Mouse (Mus musculus): ENCODE measurements at regions not wholly inside any gene's neighbourhood (a gene's known extent, or its start where the extent isn't known, plus 50 kb on each side); places are given as distances from the start of the nearest gene placed in this dataset.
"Not testable (repeated sequence)": the region's sequence is repeated elsewhere in the genome, so short reads cannot be mapped to it uniquely, and the experiment has no call there.

DNA sequence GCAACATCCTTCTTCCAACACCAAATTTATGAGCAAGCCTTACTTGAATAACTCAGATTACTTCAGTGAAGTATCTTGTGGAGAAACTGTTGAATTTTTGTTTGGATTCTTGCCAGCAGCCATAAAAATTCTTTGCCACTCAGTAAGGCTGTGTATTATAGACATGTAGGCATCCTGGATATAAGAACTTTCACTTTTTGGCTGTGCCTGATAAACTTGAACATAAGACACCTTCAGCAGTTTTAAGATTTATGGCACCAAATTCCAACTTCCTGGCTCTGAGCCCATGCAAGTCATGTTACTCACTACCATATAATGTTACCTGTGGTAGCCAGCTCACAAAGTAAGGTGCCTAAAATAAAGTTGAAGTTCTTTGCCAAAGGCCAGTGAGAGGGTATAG is 159.3 kb downstream of the Wdr11 start:
- no peaks in the 10 kb centered on the region for H3K27me3 ChIP-seq
- ATAC-seq (ENCODE audit: low read depth), result no peak
- no peak overlapping the region for H3K4me3 ChIP-seq (replicated peaks)
- H3K27ac ChIP-seq, result no peak overlapping the region
- DNase-seq, result no peak
- H3K4me1 ChIP-seq (replicated peaks), result no peaks in the 10 kb centered on the region
- H3K36me3 ChIP-seq, result no peaks in the 10 kb centered on the region
- no peak overlapping the region for H3K4me2 ChIP-seq
- H3K9me3 ChIP-seq (replicated peaks), result no peaks in the 10 kb centered on the region
- no peak overlapping the region for H3K9ac ChIP-seq

DNA sequence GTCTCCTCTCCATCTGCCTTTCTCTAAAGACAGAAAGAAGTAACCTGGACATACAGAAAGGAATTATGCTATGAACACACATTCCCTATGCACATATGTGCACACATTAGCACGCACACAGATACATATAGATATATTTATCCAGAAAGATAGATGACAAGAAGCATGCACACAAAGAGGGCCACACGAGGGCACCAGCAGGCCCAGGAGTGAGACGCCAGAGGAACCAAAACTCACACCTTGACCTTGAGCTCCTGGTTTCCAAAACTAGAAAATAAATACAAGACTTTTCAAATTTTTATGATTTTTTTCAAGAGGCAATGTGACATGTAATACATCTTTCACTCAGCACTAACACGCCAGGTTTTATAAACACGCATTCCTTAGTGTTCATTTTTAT is 163.1 kb downstream of the Wdr11 start:
- DNase-seq (no peak), ATAC-seq (ENCODE audit: low read depth) (no peak)
- Histone ChIP-seq H3K4me2 (no peak overlapping the region), H3K9ac (no peak overlapping the region), H3K27ac (no peak overlapping the region), H3K9me3 (replicated peaks) (no peaks in the 10 kb centered on the region; the same call in 1 of the 2 replicates), H3K4me1 (replicated peaks) (0 out of 2 replicates have a peak, but pooled peaks cover 3% of the 10 kb centered on the region), H3K27me3 (no peaks in the 10 kb centered on the region), H3K36me3 (no peaks in the 10 kb centered on the region), H3K4me3 (replicated peaks) (no peak overlapping the region)
- 55% methylated on average over 5 of the region's 5 CpGs for WGBS (ENCODE audit: insufficient replicate concordance)

DNA sequence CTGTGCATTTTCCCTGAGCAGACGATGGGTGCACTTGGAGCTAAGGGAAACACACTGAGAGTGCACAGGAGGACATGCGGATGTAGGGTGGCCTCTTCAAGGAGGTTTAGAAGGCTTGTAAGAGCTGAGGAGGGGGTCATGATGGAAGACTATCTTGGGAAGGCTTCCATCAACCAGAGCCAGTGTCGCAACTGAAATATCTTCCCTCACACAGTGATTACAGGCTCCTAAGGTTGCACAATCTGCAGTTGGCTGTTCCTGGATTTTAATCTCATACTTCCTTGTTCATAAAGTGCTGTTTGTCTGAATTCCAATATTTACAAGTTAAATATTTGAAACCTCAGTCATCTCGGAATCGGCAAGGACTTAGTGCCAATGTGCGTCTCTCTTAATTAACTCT is 164.5 kb downstream of the Wdr11 start:
- no peaks in the 10 kb centered on the region for H3K27me3 ChIP-seq
- peaks cover 3% of the 10 kb centered on the region; the same call in 1 of the 2 replicates for H3K4me1 ChIP-seq (replicated peaks)
- no peak overlapping the region for H3K27ac ChIP-seq
- H3K4me2 ChIP-seq, result no peak overlapping the region
- ATAC-seq (ENCODE audit: low read depth), result no peak
- H3K4me3 ChIP-seq (replicated peaks), result no peak overlapping the region
- no peak for DNase-seq
- H3K36me3 ChIP-seq, result no peaks in the 10 kb centered on the region
- H3K9ac ChIP-seq, result no peak overlapping the region
- WGBS (ENCODE audit: insufficient replicate concordance), result 69% methylated on average over 6 of the region's 6 CpGs
- H3K9me3 ChIP-seq (replicated peaks), result no peaks in the 10 kb centered on the region; the same call in 1 of the 2 replicates

DNA sequence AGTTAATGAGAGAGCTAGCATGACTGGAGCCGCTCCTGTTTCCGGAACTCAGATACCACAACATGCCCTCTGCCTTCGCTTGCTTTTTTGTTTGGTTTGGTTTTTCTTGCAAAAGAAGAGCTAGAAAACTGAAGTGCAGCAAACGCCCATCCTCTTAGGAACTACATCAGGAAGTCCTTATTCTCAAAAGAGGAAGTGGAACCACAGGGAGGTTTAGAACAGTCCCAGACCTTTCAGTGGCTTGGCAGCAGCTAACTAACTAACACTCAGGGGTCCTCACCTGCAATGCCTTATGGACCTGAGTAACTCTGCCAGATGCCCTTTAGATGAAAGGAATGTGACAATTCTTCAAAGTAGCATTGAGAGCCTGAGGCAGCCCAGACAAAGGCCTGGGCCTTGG is 168.2 kb downstream of the Wdr11 start:
- no peaks in the 10 kb centered on the region for H3K36me3 ChIP-seq
- WGBS (ENCODE audit: insufficient replicate concordance), result 20% methylated on average over 4 of the region's 4 CpGs
- no peak overlapping the region for H3K9ac ChIP-seq
- peak overlapping the region; percentile 61 for H3K27ac ChIP-seq
- H3K4me2 ChIP-seq, result no peak overlapping the region
- H3K4me1 ChIP-seq (replicated peaks), result peaks cover 3% of the 10 kb centered on the region; the same call in 1 of the 2 replicates
- DNase-seq (no peak), ATAC-seq (ENCODE audit: low read depth) (no peak)
- no peaks in the 10 kb centered on the region for H3K27me3 ChIP-seq
- no peaks in the 10 kb centered on the region; the same call in 1 of the 2 replicates for H3K9me3 ChIP-seq (replicated peaks)
- H3K4me3 ChIP-seq (replicated peaks), result no peak overlapping the region

DNA sequence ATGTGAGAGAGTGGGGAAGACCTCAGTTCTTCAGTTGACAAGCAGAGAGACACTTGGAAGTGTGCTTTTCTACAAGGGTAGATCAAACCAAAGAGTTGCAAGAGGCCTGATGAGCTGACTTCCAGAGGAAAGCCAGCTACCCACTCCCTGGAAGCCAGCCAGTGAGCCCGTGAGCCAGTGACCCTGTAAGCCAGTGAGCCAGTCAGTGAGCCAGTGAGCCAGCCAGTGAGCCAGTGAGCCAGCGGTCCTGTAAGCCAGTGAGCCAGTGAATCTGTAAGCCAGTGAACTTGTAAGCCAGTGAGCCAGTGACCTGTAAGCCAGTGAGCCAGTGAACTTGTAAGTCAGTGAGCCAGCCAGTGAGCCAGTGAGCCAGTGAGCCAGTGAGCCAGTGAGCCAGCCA is 168.7 kb downstream of the Wdr11 start:
- peak overlapping the region; percentile 61 for H3K27ac ChIP-seq
- no peak for ATAC-seq (ENCODE audit: low read depth)
- no peak overlapping the region for H3K4me3 ChIP-seq (replicated peaks)
- H3K9ac ChIP-seq, result no peak overlapping the region
- peaks cover 3% of the 10 kb centered on the region; the same call in 1 of the 2 replicates for H3K4me1 ChIP-seq (replicated peaks)
- no peak overlapping the region for H3K4me2 ChIP-seq
- 63% methylated on average over 2 of the region's 2 CpGs for WGBS (ENCODE audit: insufficient replicate concordance)
- no peaks in the 10 kb centered on the region; the same call in 1 of the 2 replicates for H3K9me3 ChIP-seq (replicated peaks)
- no peaks in the 10 kb centered on the region for H3K27me3 ChIP-seq
- no peaks in the 10 kb centered on the region for H3K36me3 ChIP-seq
- DNase-seq, result no peak

DNA sequence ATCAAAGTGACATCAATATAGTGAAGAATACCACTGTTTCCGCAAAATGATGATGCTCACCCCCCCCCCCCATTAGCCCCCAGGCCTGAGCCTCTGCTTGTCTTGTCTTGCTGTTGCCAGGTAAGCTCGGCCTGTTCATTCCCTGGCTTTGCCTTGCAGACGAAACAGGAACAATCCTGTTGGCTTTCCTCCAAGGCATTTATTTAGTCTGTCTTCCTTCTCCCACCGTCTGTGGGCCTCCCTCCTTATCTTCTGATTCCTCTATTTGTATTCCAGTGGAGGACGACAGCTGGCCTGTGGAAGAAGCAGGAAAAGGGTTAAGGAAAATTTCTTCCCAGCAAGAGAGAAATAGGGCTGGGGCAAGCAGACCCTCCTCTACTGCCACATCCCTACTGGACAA is 172.1 kb downstream of the Wdr11 start:
- no peak overlapping the region for H3K27ac ChIP-seq
- H3K27me3 ChIP-seq, result no peaks in the 10 kb centered on the region
- ATAC-seq (ENCODE audit: low read depth) (no peak), DNase-seq (no peak)
- 36% methylated on average over 5 of the region's 5 CpGs for WGBS (ENCODE audit: insufficient replicate concordance)
- H3K4me2 ChIP-seq, result no peak overlapping the region
- no peaks in the 10 kb centered on the region for H3K9me3 ChIP-seq (replicated peaks)
- no peak overlapping the region for H3K9ac ChIP-seq
- H3K4me3 ChIP-seq (replicated peaks), result no peak overlapping the region
- no peaks in the 10 kb centered on the region for H3K36me3 ChIP-seq
- peaks cover 3% of the 10 kb centered on the region; the same call in 1 of the 2 replicates for H3K4me1 ChIP-seq (replicated peaks)

DNA sequence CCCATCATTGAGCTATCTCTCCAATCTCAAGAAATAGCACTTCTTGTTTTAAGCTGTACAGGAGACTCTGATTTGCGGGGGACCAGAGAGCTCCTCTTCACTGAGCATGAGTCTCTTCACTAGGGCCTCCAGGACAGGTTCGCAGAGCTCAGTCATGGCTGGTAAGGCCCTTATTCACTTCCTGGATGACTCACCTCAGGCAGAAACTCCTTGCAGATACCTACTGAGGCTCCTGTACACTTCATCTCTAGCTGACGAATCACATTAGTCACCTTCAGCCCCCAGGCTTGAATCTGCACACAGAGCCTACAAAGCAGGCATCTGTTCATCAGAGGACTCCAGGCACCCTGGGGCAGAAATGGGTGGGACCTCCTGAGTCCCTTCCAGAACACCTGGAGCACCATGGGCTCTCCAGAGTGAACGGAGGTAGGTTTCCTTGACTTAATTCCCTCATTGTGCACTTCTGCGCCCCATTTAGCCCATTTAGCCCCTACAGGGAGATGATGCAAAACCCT is 172.8 kb downstream of the Wdr11 start:
- Histone ChIP-seq H3K27ac (no peak overlapping the region), H3K36me3 (no peaks in the 10 kb centered on the region), H3K4me1 (replicated peaks) (no peaks in the 10 kb centered on the region; the same call in 1 of the 2 replicates), H3K9me3 (replicated peaks) (no peaks in the 10 kb centered on the region), H3K4me3 (replicated peaks) (no peak overlapping the region), H3K9ac (no peak overlapping the region), H3K27me3 (no peaks in the 10 kb centered on the region), H3K4me2 (no peak overlapping the region)
- no peak for DNase-seq
- no peak for ATAC-seq (ENCODE audit: low read depth)
- WGBS (ENCODE audit: insufficient replicate concordance), result 72% methylated on average over 5 of the region's 5 CpGs

DNA sequence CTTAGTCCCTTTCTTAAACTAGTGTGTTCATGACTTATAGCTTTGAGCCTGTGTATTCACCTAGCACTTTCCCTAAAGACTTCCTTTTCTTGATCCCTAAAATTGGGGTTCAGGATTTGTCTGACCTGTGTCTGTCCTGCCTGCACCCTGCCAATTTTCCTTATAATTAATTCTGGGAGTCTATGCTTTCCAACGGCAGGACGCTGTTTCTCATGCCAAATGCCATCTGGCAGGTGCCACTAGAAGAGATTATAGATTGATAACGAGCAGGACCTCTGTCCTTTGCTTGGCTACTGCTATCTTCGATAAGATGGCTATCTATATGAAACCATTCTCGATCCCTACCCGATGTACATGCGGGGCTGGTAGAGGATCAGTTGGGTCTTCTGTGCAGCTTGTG is 174.0 kb downstream of the Wdr11 start:
- Histone ChIP-seq H3K4me3 (replicated peaks) (no peak overlapping the region), H3K4me2 (no peak overlapping the region), H3K27ac (no peak overlapping the region), H3K9ac (no peak overlapping the region), H3K36me3 (no peaks in the 10 kb centered on the region), H3K4me1 (replicated peaks) (no peaks in the 10 kb centered on the region), H3K9me3 (replicated peaks) (no peaks in the 10 kb centered on the region), H3K27me3 (no peaks in the 10 kb centered on the region)
- 70% methylated on average over 7 of the region's 7 CpGs for WGBS (ENCODE audit: insufficient replicate concordance)
- DNase-seq (no peak), ATAC-seq (ENCODE audit: low read depth) (no peak)

DNA sequence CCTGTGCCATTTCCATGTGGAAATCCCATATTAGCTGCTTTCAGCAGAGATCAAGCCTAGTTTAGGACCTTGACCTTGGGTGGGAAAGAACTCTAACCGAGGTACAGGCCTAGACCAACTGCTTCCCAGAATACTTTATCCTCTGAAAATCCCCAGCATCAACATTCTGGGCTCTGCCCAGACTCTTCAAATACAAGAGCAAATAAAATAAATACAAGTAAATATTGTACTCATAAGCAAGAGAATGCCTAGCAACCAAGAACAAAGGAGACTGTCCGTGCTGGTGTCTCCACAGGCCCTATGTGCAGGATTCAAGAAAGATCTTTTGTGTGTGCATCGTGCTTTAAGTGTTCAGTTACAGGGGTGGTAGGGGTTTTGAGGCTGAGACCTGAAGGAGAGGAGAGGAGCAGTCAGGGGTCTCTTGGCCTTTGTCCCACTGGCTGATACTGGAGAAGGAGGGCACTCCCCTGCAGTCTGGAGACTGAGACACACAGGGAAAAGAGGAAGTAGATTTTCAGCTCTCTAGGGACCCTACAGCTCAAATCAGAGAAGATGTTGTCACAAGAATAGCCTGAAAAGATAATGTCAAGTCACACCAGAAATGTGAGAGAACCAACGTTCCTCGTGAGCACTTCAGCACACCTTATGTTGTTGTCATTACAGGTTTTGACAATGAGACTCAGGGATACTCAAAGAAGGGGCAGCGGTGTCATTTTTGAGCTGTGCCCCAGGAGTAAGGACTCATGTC is 174.6 kb downstream of the Wdr11 start:
- WGBS (ENCODE audit: insufficient replicate concordance), result 51% methylated on average over 6 of the region's 6 CpGs
- Histone ChIP-seq H3K36me3 (no peaks in the 10 kb centered on the region), H3K9ac (no peak overlapping the region), H3K9me3 (replicated peaks) (no peaks in the 10 kb centered on the region), H3K4me2 (no peak overlapping the region), H3K4me3 (replicated peaks) (no peak overlapping the region), H3K4me1 (replicated peaks) (no peaks in the 10 kb centered on the region), H3K27me3 (no peaks in the 10 kb centered on the region), H3K27ac (no peak overlapping the region)
- DNase-seq, result no peak
- ATAC-seq (ENCODE audit: low read depth), result no peak

DNA sequence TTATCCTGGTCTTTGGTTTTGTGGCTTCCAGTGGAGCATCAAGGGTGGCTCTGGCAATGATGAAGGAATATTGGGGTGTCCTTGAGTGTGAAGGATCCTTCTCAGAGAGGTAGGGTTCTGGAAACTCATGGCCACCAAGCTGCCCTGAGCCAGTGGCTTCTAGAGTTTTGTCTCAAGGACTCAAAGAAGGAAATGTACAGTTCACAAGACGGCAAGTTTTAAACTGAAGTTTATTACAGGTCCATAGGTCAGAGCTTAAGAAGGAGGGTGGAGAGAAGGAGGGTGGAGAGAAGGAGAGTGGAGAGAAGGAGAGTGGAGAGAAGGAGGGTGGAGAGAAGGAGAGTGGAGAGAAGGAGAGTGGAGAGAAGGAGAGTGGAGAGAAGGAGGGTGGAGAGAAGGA is 178.0 kb downstream of the Wdr11 start:
- not testable (repeated sequence) for H3K9me3 ChIP-seq (replicated peaks); H3K4me2 ChIP-seq; H3K4me1 ChIP-seq (replicated peaks); ATAC-seq (ENCODE audit: low read depth); H3K27me3 ChIP-seq; H3K9ac ChIP-seq; H3K4me3 ChIP-seq (replicated peaks); H3K36me3 ChIP-seq; DNase-seq; H3K27ac ChIP-seq
- 70% methylated on average over 1 of the region's 1 CpGs for whole genome bisulfite sequencing (ENCODE audit: insufficient replicate concordance)

DNA sequence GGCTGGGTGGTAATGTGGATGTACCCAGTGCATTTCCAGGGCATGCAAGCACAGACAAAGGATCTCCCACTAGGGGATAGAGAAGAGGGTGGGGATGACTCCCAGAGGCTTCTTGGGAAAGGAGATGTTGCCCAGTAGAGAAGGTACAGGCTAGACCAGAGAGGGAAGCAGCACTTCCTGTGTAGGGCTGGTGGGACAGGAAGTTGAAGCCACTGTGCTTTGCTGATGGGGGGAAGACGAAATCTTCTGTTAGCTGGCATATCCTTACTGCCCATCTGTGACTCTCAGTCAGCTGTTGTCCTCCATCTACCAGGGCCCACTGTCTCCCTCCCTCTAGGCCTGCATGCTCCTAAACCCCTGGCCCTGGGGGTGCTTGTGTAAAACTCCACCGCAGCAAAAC is 180.2 kb downstream of the Wdr11 start:
- Histone ChIP-seq H3K27me3 (no peaks in the 10 kb centered on the region), H3K27ac (no peak overlapping the region), H3K9ac (no peak overlapping the region), H3K9me3 (replicated peaks) (no peaks in the 10 kb centered on the region), H3K4me3 (replicated peaks) (no peak overlapping the region), H3K36me3 (no peaks in the 10 kb centered on the region), H3K4me1 (replicated peaks) (no peaks in the 10 kb centered on the region), H3K4me2 (no peak overlapping the region)
- no peak for ATAC-seq (ENCODE audit: low read depth)
- no peak for DNase-seq
- 37% methylated on average over 2 of the region's 2 CpGs for WGBS (ENCODE audit: insufficient replicate concordance)

Measured in liver, embryonic 13.5 days (tissue).